Mouse (Mus musculus) G1E (cell line): ENCODE data around the gene Hoxc9.

Experiments
- CTCF ChIP-seq: IDR thresholded peaks from 2 replicates; pipeline ENCODE4 v1.5.1; 2012; ENCODE audit warnings: low read depth, low read length, inconsistent platforms, mixed read lengths
- GATA1 ChIP-seq: IDR thresholded peaks from 2 replicates; pipeline ENCODE4 v1.6.1; 2012; ENCODE audit warnings: borderline replicate concordance, low read length, inconsistent platforms, mixed read lengths
- GATA2 ChIP-seq: IDR thresholded peaks from 2 replicates; pipeline ENCODE4 v1.6.1; 2012; ENCODE audit warnings: low read depth, low read length, inconsistent platforms, borderline replicate concordance
- POLR2AphosphoS5 ChIP-seq: IDR thresholded peaks from 2 replicates; pipeline ENCODE4 v1.6.1; 2012; ENCODE audit warnings: low read depth, low read length, inconsistent platforms; ENCODE audit not compliant: insufficient replicate concordance
- TAL1 ChIP-seq: conservative IDR thresholded peaks from 2 replicates; pipeline ENCODE4 v1.6.1; 2012; ENCODE audit warnings: low read depth, low read length, inconsistent platforms, mixed read lengths

GRCm38 (mm10) chr15:102953561-102953960 is 22.7 kb upstream of the Hoxc9 start:
- TF ChIP-seq CTCF (no peak), POLR2AphosphoS5 (no peak), TAL1 (no peak), GATA1 (no peak), GATA2 (no peak)
